Mouse (Mus musculus) mouse trophoblast stem cell (cell line): ENCODE measurements around the gene Cnksr3.

Experiments used
- in situ Hi-C, 2 experiments: fragments of 300-500 bp; cut with MseI, MboI; formaldehyde crosslinking; loops; 2 replicates in 1 of 2; 3 replicates in 1 of 2; pipeline ENCODE4 v1.15.1; 2025

Gene Cnksr3

GRCm38 (mm10) chr10:7196668-7197400, 15.2 kb downstream of the Cnksr3 start:
- in situ Hi-C loops = no loop called here

DNA sequence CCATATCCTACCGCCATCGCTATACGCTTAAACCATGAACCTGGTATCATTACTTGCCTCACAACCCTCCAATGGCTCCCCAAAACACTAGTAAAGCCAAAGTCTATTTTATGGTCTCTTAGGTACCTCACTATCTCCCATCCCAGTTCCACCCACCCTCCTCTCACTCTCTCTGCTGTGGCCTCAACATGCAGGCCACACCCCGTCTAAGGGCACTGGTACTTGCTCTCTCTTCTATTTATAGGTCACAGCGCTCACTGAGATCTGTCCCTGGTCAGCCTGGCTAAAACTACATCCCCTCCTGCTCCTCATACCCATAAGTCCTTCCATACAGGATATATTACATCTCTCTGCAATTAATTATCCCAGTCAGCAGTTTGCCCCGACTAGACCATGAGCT, 16.1 kb downstream of the Cnksr3 start:
- in situ Hi-C loops = no loop called here

GRCm38 (mm10) chr10:7191721-7192413, 20.2 kb downstream of the Cnksr3 start:
- in situ Hi-C loops = no loop called here

DNA sequence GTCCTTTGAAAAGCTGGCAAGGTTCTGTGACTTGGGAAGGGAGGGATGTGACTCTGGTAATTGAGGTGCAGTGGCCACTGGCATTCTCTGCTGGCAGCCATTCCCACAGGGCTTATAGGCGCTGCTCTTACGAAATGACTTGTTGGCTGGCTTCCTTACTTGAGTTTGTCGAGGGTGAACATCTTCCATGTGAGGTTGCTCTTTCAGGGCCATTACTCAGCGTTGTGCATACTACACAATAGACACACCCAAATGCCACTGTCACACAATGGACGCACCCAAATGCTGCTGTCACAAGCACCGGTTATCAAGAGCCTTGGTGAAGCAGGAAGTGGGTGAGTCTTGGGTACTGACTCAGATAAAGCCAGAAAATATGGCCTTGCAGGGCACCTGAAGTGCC, 22.8 kb downstream of the Cnksr3 start:
- in situ Hi-C loops = no loop called here

- in situ Hi-C loops = no loop called here
Observed at GRCm38 (mm10) chr10:7187881-7188280, 24.2 kb downstream of the Cnksr3 start.

DNA sequence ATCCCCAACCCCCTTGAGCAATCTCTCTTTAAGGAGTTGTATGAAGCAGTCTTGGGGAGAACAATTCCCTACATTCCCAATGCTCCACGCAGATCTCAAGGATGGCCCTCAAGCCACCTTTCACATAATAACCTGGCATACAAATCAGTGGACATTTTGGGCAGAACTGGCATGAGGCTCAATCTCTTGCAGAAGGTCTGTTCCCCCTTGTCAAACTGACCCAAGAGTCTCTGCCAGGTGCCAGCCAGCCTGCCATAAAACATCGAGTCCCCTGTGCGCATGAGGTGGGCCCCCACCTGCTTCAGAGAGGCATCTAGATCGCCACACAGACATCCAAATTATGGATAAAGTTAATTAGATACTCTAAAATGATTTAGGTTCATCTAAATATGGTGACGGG, 25.0 kb downstream of the Cnksr3 start:
- in situ Hi-C loops = no loop called here

GRCm38 (mm10) chr10:7186018-7186417, 26.0 kb downstream of the Cnksr3 start:
- in situ Hi-C loops = no loop called here

GRCm38 (mm10) chr10:7183171-7183631, 28.8 kb downstream of the Cnksr3 start:
- in situ Hi-C loops = no loop called here

DNA sequence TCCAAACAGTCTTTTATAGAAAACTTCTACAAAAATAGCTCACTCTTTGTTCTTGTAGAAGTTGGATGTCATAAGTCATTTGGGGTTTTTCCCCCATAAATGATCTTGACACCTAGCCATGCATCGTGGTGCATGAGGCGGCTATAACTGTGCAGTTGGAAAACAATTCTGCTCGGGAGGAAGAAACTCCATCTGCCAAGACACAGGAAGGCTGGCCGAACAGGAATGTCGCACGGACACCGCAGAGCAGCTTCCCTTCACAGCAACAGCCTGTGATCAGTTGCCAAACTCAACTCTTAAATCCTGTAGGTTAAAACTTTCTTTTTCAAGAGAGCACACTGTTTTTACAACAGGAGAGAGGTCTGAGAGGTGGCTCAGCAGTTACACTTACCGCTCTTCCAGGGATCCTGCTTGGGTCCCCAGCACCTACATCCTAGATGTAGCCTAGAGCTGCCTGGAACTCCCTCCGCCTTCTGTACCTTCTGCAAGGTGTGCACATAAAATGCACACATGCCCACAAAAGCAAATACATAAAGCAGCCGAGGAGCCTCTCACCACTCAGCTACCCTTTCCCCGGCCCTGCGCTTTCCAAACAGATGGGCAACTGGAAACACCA, 29.4 kb downstream of the Cnksr3 start:
- in situ Hi-C loops = no loop called here

DNA sequence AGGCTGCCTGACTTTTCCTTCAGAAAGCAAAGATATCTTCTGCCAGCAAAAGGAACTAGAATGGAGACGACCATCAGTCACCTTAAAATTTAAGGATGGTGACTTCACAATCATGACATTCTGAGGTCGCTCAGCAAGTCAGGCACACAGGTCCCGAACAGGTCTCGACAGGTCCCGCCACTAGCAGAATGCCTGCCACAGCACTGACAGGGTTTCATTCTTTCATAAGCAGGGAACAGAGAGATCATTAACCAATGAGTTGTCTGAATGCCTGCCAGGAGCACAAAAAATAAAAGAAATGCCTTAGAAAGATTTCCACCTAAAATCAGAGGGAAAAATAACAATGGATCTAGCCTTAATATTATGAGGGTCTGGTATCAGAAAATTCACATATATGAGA, 31.7 kb downstream of the Cnksr3 start:
- in situ Hi-C loops = no loop called here

DNA sequence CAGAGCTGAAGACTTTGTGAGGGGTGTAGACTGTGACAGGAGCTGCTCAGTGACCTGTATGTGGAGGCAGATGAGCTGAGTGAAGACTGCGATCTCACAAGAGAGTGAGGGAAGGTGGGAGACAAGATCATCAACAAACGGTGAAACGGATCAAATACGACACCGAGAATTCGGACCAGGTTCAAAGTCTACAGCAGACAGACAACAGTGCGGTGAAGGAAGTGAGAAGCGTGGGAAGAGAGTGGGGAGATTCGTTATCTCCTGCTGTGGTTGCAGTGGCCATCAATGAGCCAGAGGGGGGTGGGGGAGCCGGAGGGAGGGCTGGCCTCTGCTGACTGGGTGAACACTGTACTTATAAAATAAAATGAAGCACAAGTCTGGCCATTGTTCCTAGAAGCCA, 33.5 kb downstream of the Cnksr3 start:
- in situ Hi-C loops = no loop called here

- in situ Hi-C loops = no loop called here
Observed at GRCm38 (mm10) chr10:7176205-7176910, 35.7 kb downstream of the Cnksr3 start.

GRCm38 (mm10) chr10:7174480-7174879, 37.6 kb downstream of the Cnksr3 start:
- in situ Hi-C loops = no loop called here

GRCm38 (mm10) chr10:7173098-7173497, 38.9 kb downstream of the Cnksr3 start:
- in situ Hi-C loops = no loop called here

DNA sequence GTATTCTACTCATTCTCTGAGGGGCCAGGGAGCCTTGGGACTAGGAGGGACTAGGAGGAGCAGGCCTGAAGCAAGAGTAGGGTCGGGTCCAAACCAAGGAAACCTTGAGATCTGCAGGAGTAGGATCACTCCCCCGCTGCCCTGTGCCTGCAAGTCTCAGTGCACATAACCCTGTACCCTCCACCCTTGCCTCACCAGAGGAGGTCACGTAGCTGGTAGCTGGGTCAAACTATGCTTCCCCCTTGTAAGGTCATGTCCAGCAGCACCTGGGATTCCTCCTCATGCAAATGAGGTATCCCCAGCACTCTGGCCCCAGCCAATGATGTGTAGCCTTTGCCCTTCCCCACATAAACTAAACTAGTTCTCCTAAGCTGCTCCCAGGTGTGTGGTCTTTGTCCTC, 41.6 kb downstream of the Cnksr3 start:
- in situ Hi-C loops = no loop called here

DNA sequence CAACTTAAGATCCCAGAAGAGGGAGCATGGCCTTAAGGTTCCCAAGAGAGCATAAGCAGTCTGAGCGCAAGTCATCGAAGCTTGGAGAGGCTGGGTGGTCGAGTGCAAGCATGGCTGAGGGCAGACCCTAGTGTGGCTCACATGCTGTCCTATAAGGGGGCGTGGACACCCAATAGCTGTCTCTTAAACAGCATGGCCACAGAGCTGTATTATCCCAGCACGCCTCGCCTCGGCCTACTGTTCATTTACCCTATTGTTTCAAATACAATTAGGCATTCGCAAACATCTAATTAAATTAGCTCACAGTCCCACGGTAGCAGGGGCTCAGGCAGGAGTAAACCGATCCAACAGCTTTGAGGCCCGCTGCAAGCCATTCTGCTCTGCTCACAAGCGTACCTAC, 49.0 kb downstream of the Cnksr3 start:
- in situ Hi-C loops = no loop called here

DNA sequence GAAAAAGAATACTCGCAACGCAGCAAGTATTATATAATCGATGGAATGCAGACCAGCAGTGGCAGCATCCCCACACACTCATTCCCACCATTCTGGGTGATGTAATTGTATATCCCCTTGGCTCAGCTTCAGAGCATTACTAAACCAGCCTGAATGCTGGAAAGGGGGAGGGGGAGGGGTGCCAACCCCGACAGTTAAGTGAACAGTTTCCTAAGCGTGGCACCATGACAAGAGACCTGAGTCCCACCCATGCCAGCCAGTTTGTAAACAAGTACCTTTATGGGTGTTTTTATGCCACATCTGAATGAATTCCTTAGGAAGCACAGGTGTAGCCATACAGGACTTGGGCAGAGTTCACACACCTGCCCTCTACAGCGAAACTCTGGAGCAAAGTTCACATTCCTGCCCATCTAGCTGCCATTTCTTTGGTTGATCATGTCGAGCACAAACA, 53.0 kb downstream of the Cnksr3 start:
- in situ Hi-C loops = no loop called here

GRCm38 (mm10) chr10:7158285-7159060, 53.6 kb downstream of the Cnksr3 start:
- in situ Hi-C loops = no loop called here

- in situ Hi-C loops = no loop called here
Observed at GRCm38 (mm10) chr10:7154877-7155276, 57.2 kb downstream of the Cnksr3 start.

DNA sequence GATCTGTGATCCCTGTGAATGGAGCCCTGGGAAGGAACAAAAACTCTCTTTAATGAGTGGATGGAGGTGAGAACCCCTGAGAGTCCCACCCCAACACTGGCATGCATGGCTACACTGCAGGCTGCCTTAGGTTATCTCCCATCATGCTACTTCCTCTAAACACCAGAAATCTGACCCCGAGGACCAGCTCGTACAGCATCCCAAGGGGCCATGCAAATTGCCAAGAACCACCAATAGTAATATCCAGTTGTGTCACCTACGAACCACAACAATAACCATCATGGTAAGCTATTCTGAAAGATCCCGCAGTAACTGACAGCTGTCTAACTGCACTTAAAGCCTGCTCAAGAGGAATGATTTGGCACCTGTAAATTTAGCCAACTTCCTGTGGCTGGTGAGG, 59.1 kb downstream of the Cnksr3 start:
- in situ Hi-C loops = no loop called here
